Mouse (Mus musculus): ENCODE measurements around the gene Tent5c. TPM values are rescaled to one million over a fixed set of nuclear protein-coding genes. Genes with fewer than 3 reads are reported as not detected.

Gene Tent5c
- total and polyA plus RNA-seq, 3 experiments = 2.0 to 3.6 TPM; not detected in 1

- Histone ChIP-seq H3K4me3 (ENCODE audit: control insufficient read depth in 1 of 2, insufficient read depth in 1 of 2, low read depth in 2 of 2, low read length in 2 of 2) (no peak overlapping the region), H3K27ac (ENCODE audit: control insufficient read depth, low read depth, low read length) (no peak overlapping the region), H3K27me3 (ENCODE audit: control insufficient read depth in 1 of 2, insufficient read depth in 2 of 2, low read length in 2 of 2) (peaks cover 0 to 1% of the 10 kb centered on the region in 2 experiments; a peak in 2 of 4 replicates), H3K9me3 (replicated peaks; ENCODE audit: insufficient read depth, low read length) (no peaks in the 10 kb centered on the region), H3K79me2 (ENCODE audit: control insufficient read depth, insufficient read depth, low read length, poor library complexity) (no peaks in the 10 kb centered on the region), H3K4me1 (ENCODE audit: control insufficient read depth in 1 of 2, insufficient read depth in 2 of 2, low read length in 2 of 2) (no peaks in the 10 kb centered on the region), H3K9ac (ENCODE audit: control insufficient read depth, low read depth, low read length, poor library complexity, severe bottlenecking) (no peak overlapping the region), H3K36me3 (ENCODE audit: control insufficient read depth in 1 of 2, insufficient read depth in 2 of 2, low read length in 2 of 2) (no peaks in the 10 kb centered on the region)
- TF ChIP-seq SMC3 (IDR thresholded peaks at IDR 0.05; ENCODE audit: low read depth, low read length) (no peak), ZKSCAN1 (IDR thresholded peaks at IDR 0.05; ENCODE audit: low read depth, low read length) (no peak), HCFC1 (IDR thresholded peaks at IDR 0.05; ENCODE audit: low read depth, low read length) (no peak), MYB (IDR thresholded peaks at IDR 0.05; ENCODE audit: low read depth, low read length) (no peak), EP300 (IDR thresholded peaks at IDR 0.05; ENCODE audit: low read depth in 1 of 2, low read length in 2 of 2) (no peak), KAT2A (conservative IDR thresholded peaks at IDR 0.05; ENCODE audit: low read depth, low read length) (no peak), UBTF (IDR thresholded peaks at IDR 0.05; ENCODE audit: borderline replicate concordance, insufficient read depth, low read depth, low read length) (no peak)
- no peak for DNase-seq (ENCODE audit: low read depth, low spot score)
Observed at GRCm38 (mm10) chr3:100402656-100403055, 86.5 kb downstream of the Tent5c start.

Other genes starting within 250 kb of the Tent5c start
- 33.2 and 33.3 TPM in 2 replicates for gene Man1a2, start 196.2 kb upstream of the Tent5c start, total RNA-seq (2012; rRNA removed)
- 100 to 1,000 TPM in 1 of 2 experiments, 10 to 100 TPM in 1; 27.1 to 261 TPM for gene Man1a2, start 196.2 kb upstream of the Tent5c start, polyA plus RNA-seq (2012; ENCODE audit: insufficient read depth in 1 of 2, insufficient read length in 2 of 2, low read depth in 1 of 2, low replicate concordance in 2 of 2, missing spikeins in 1 of 2)

Data from MEL (cell line).